Mouse (Mus musculus): ENCODE measurements around the gene Slc25a25. TPM values are rescaled to one million over a fixed set of nuclear protein-coding genes. Genes with fewer than 3 reads are reported as not detected.

Slc25a25 gene
- polyA plus RNA-seq, 1 experiment: 9.5 TPM

GRCm38 (mm10) chr2:32420066-32420608, 31.1 kb downstream of the Slc25a25 start:
- no peak overlapping the region for H3ac ChIP-seq (ENCODE audit: control insufficient read depth, insufficient read length)
- no peak overlapping the region for H3K4me3 ChIP-seq
- H3K36me3 ChIP-seq (ENCODE audit: control insufficient read depth, insufficient read depth): peaks cover 23% of the 10 kb centered on the region
- no peak overlapping the region for H3K4me2 ChIP-seq (ENCODE audit: low read depth)
- no peaks in the 10 kb centered on the region for H3K27me3 ChIP-seq (ENCODE audit: control insufficient read depth, insufficient read depth, insufficient read length)
- H3K79me2 ChIP-seq (ENCODE audit: control insufficient read depth, insufficient read depth): peaks cover 22% of the 10 kb centered on the region
- TF ChIP-seq USF1 (IDR thresholded peaks at IDR 0.05; ENCODE audit: low read depth) (no peak), REST (IDR thresholded peaks at IDR 0.05; ENCODE audit: insufficient read depth, insufficient read length) (no peak), TCF12 (IDR thresholded peaks at IDR 0.05; ENCODE audit: insufficient read depth, poor library complexity, severe bottlenecking) (no peak), E2F4 (IDR thresholded peaks at IDR 0.05; ENCODE audit: insufficient read depth) (no peak), MAX (IDR thresholded peaks at IDR 0.05; ENCODE audit: low read depth) (no peak), CEBPB (IDR thresholded peaks at IDR 0.05; ENCODE audit: insufficient read depth, poor library complexity, severe bottlenecking) (no peak), TCF3 (IDR thresholded peaks at IDR 0.05; ENCODE audit: insufficient read length, low read depth) (no peak)

- no peak overlapping the region for H3K4me3 ChIP-seq
- no peak overlapping the region for H3K4me2 ChIP-seq (ENCODE audit: low read depth)
- peaks cover 22% of the 10 kb centered on the region for H3K79me2 ChIP-seq (ENCODE audit: control insufficient read depth, insufficient read depth)
- H3K27me3 ChIP-seq (ENCODE audit: control insufficient read depth, insufficient read depth, insufficient read length): no peaks in the 10 kb centered on the region
- no peak for TF ChIP-seq REST (IDR thresholded peaks at IDR 0.05; ENCODE audit: insufficient read depth, insufficient read length)
- TF ChIP-seq CEBPB (IDR thresholded peaks at IDR 0.05; ENCODE audit: insufficient read depth, poor library complexity, severe bottlenecking): 0 out of 2 replicates have a peak, but pooled peaks have one; percentile 11
- TF ChIP-seq MYOG (IDR thresholded peaks at IDR 0.05; ENCODE audit: control insufficient read depth in 1 of 3, insufficient read depth in 1 of 3, insufficient read length in 2 of 3, low read depth in 2 of 3): no peak
- no peak overlapping the region for H3ac ChIP-seq (ENCODE audit: control insufficient read depth, insufficient read length)
- H3K36me3 ChIP-seq (ENCODE audit: control insufficient read depth, insufficient read depth): peaks cover 23% of the 10 kb centered on the region
Measured at GRCm38 (mm10) chr2:32419359-32419758, 31.9 kb downstream of the Slc25a25 start.

GRCm38 (mm10) chr2:32418430-32419151, 32.7 kb downstream of the Slc25a25 start:
- Histone ChIP-seq H3K79me2 (ENCODE audit: control insufficient read depth, insufficient read depth) (peaks cover 22% of the 10 kb centered on the region), H3K4me3 (no peak overlapping the region), H3ac (ENCODE audit: control insufficient read depth, insufficient read length) (no peak overlapping the region), H3K36me3 (ENCODE audit: control insufficient read depth, insufficient read depth) (peaks cover 23% of the 10 kb centered on the region), H3K27me3 (ENCODE audit: control insufficient read depth, insufficient read depth, insufficient read length) (no peaks in the 10 kb centered on the region), H3K4me2 (ENCODE audit: low read depth) (no peak overlapping the region)
- TF ChIP-seq MAX (IDR thresholded peaks at IDR 0.05; ENCODE audit: low read depth): no peak
- no peak for TF ChIP-seq SRF (IDR thresholded peaks at IDR 0.05; ENCODE audit: control insufficient read depth, insufficient read length, low read depth)
- TF ChIP-seq MYOD1 (IDR thresholded peaks at IDR 0.05; ENCODE audit: control insufficient read depth in 1 of 3, insufficient read length in 2 of 3, low read depth in 2 of 3): no peak
- TF ChIP-seq TCF3 (IDR thresholded peaks at IDR 0.05; ENCODE audit: insufficient read length, low read depth): no peak
- no peak for TF ChIP-seq TCF12 (IDR thresholded peaks at IDR 0.05; ENCODE audit: insufficient read depth, poor library complexity, severe bottlenecking)
- no peak for TF ChIP-seq REST (IDR thresholded peaks at IDR 0.05; ENCODE audit: insufficient read depth, insufficient read length)
- TF ChIP-seq CEBPB (IDR thresholded peaks at IDR 0.05; ENCODE audit: insufficient read depth, poor library complexity, severe bottlenecking): no peak
- no peak for TF ChIP-seq USF1 (IDR thresholded peaks at IDR 0.05; ENCODE audit: low read depth)
- TF ChIP-seq MYOG (IDR thresholded peaks at IDR 0.05; ENCODE audit: control insufficient read depth in 1 of 3, insufficient read depth in 1 of 3, insufficient read length in 2 of 3, low read depth in 2 of 3): no peak
- no peak for TF ChIP-seq POLR2AphosphoS2 (IDR thresholded peaks at IDR 0.05; ENCODE audit: insufficient read length, low read depth)
- no peak for TF ChIP-seq POLR2A (IDR thresholded peaks at IDR 0.05; ENCODE audit: insufficient read length, low read depth)
- TF ChIP-seq E2F4 (IDR thresholded peaks at IDR 0.05; ENCODE audit: insufficient read depth): no peak

- peaks cover 11% of the 10 kb centered on the region for H3K79me2 ChIP-seq (ENCODE audit: control insufficient read depth, insufficient read depth)
- H3K27me3 ChIP-seq (ENCODE audit: control insufficient read depth, insufficient read depth, insufficient read length): no peaks in the 10 kb centered on the region
- no peak overlapping the region for H3K4me2 ChIP-seq (ENCODE audit: low read depth)
- H3K36me3 ChIP-seq (ENCODE audit: control insufficient read depth, insufficient read depth): peaks cover 23% of the 10 kb centered on the region
- TF ChIP-seq CEBPB (IDR thresholded peaks at IDR 0.05; ENCODE audit: insufficient read depth, poor library complexity, severe bottlenecking) (no peak), TCF3 (IDR thresholded peaks at IDR 0.05; ENCODE audit: insufficient read length, low read depth) (no peak), REST (IDR thresholded peaks at IDR 0.05; ENCODE audit: insufficient read depth, insufficient read length) (no peak), MAX (IDR thresholded peaks at IDR 0.05; ENCODE audit: low read depth) (no peak), POLR2AphosphoS2 (IDR thresholded peaks at IDR 0.05; ENCODE audit: insufficient read length, low read depth) (no peak), MYOG (IDR thresholded peaks at IDR 0.05; ENCODE audit: control insufficient read depth in 1 of 3, insufficient read depth in 1 of 3, insufficient read length in 2 of 3, low read depth in 2 of 3) (no peak), MYOD1 (IDR thresholded peaks at IDR 0.05; ENCODE audit: control insufficient read depth in 1 of 3, insufficient read length in 2 of 3, low read depth in 2 of 3) (no peak)
- H3ac ChIP-seq (ENCODE audit: control insufficient read depth, insufficient read length): no peak overlapping the region
- H3K4me3 ChIP-seq: no peak overlapping the region
Measured at GRCm38 (mm10) chr2:32417486-32417885, 33.8 kb downstream of the Slc25a25 start.

- TF ChIP-seq TCF3 (IDR thresholded peaks at IDR 0.05; ENCODE audit: insufficient read length, low read depth) (no peak), E2F4 (IDR thresholded peaks at IDR 0.05; ENCODE audit: insufficient read depth) (no peak), SRF (IDR thresholded peaks at IDR 0.05; ENCODE audit: control insufficient read depth, insufficient read length, low read depth) (no peak), CEBPB (IDR thresholded peaks at IDR 0.05; ENCODE audit: insufficient read depth, poor library complexity, severe bottlenecking) (no peak), POLR2A (IDR thresholded peaks at IDR 0.05; ENCODE audit: insufficient read length, low read depth) (no peak), REST (IDR thresholded peaks at IDR 0.05; ENCODE audit: insufficient read depth, insufficient read length) (no peak), TCF12 (IDR thresholded peaks at IDR 0.05; ENCODE audit: insufficient read depth, poor library complexity, severe bottlenecking) (no peak), MYOD1 (IDR thresholded peaks at IDR 0.05; ENCODE audit: control insufficient read depth in 1 of 3, insufficient read length in 2 of 3, low read depth in 2 of 3) (no peak), MAX (IDR thresholded peaks at IDR 0.05; ENCODE audit: low read depth) (no peak), POLR2AphosphoS2 (IDR thresholded peaks at IDR 0.05; ENCODE audit: insufficient read length, low read depth) (no peak), MYOG (IDR thresholded peaks at IDR 0.05; ENCODE audit: control insufficient read depth in 1 of 3, insufficient read depth in 1 of 3, insufficient read length in 2 of 3, low read depth in 2 of 3) (no peak), USF1 (IDR thresholded peaks at IDR 0.05; ENCODE audit: low read depth) (no peak)
- no peak overlapping the region for H3K4me2 ChIP-seq (ENCODE audit: low read depth)
- H3K4me3 ChIP-seq: no peak overlapping the region
- no peaks in the 10 kb centered on the region for H3K27me3 ChIP-seq (ENCODE audit: control insufficient read depth, insufficient read depth, insufficient read length)
- peaks cover 23% of the 10 kb centered on the region for H3K36me3 ChIP-seq (ENCODE audit: control insufficient read depth, insufficient read depth)
- peaks cover 1% of the 10 kb centered on the region for H3K79me2 ChIP-seq (ENCODE audit: control insufficient read depth, insufficient read depth)
- no peak overlapping the region for H3ac ChIP-seq (ENCODE audit: control insufficient read depth, insufficient read length)
Measured at GRCm38 (mm10) chr2:32416556-32416955, 34.7 kb downstream of the Slc25a25 start.

Measured in myocyte (in vitro differentiated cells).